9 mouse cellular contexts compared by ENCODE assay signal in the genomic region with DNA sequence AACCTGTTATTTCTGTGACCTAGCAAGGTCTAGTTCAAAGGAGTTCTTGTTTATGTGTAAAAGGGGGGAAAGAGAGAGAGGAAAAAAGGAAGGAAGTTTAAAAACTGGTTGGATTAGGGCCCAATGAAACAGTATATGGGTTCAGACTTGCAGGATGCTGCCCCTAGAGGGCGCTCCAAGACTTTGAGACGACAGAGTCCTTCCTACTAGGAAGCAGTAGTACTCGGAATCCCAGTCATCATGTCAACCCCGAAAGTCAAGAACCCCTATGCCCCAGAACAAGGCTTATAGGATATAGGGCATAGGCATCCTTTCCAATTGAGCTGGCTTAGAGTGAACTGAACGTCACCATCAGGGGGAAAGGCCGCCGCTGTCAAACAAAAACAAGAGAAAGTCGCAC. TPM values are rescaled to one million over a fixed set of nuclear protein-coding genes. Genes with fewer than 3 reads are reported as not detected.
DNase-seq lines count a peak whose midpoint lies in the region; ATAC-seq lines count a peak whose summit lies in the region.
"Had no signal": no experiment of that assay in that cellular context is flagged by ENCODE, and none has a peak within 500 bp of the region (broad histone marks: within the 10 kb centered on the region; RNA-seq: fewer than 3 reads in every experiment).

No protein-coding gene starts in this region.

- H3K4me1 ChIP-seq in limb, embryonic 13.5 days, result peaks cover 14% of the 10 kb centered on the region

- H3K36me3 ChIP-seq in limb, embryonic 13.5 days, result no peaks in the 10 kb centered on the region

- H3K27me3 ChIP-seq in limb, embryonic 13.5 days, result no peaks in the 10 kb centered on the region

- 0 out of 2 replicates have a peak, but pooled peaks have one; percentile 75 for ATAC-seq in limb, embryonic 13.5 days (ENCODE audit: low FRiP score, low read depth)

- H3K27ac ChIP-seq in limb, embryonic 13.5 days, result no peak overlapping the region

- no peak overlapping the region for H3K4me3 ChIP-seq in limb, embryonic 13.5 days
- H3K4me3 ChIP-seq: erythroblast, embryonic 14.5 days had no signal

- H3K9ac ChIP-seq in limb, embryonic 13.5 days, result no peak overlapping the region

- H3K4me2 ChIP-seq in limb, embryonic 13.5 days (replicated peaks), result no peak overlapping the region

- no peaks in the 10 kb centered on the region for H3K9me3 ChIP-seq in limb, embryonic 13.5 days

- peak; percentile 95 for DNase-seq in 3T3-L1 (ENCODE audit: low read depth, low spot score)
- peak; percentile 94 for DNase-seq in adipocyte (ENCODE audit: low spot score)
- DNase-seq in cerebellum, postnatal 36 days, result peak; percentile 72 to 79
- peak; percentile 84 for DNase-seq in gastrocnemius, postnatal 10 days
- peak; percentile 58 for DNase-seq in kidney, adult 11 months
- peak; percentile 81 for DNase-seq in neural tube, embryonic 10.5 days (ENCODE audit: extremely low spot score, low spot score)
- DNase-seq in thymus, postnatal 4 days, result peak; percentile 85

- WGBS in limb, embryonic 13.5 days, result 44% methylated on average over 8 of the region's 8 CpGs

RNA-seq across cellular contexts. Expression of gene Parva, which starts 50.0 kb away (rescaled TPM):
- total RNA-seq in gastrocnemius, postnatal 10 days (2021), result 10 to 100 TPM; 49.1 to 53.7 TPM
- polyA plus RNA-seq in limb, embryonic 13.5 days (2015; fragmentation: Nextera tagmentation; extraction: Ambion mirVana), result 95.6 and 108 TPM in 2 replicates
